Mouse (Mus musculus) olfactory bulb, adult 2 months (tissue): Measurements from ENCODE around the gene Naa15.

Source experiments
- CTCF ChIP-seq: fragments of 200-500 bp; IDR thresholded peaks from 2 replicates; pipeline ENCODE4 v1.5.1; 2012; ENCODE audit warnings: low read depth, mild to moderate bottlenecking, low read length, moderate library complexity; ENCODE audit not compliant: insufficient read depth
- POLR2A ChIP-seq: fragments of 200-500 bp; IDR thresholded peaks from 2 replicates; pipeline ENCODE4 v1.6.1; 2012; ENCODE audit warnings: mild to moderate bottlenecking, low read depth, low read length, moderate library complexity; ENCODE audit not compliant: insufficient read depth

GRCm38 (mm10) chr3:51365517-51365882, 49.4 kb upstream of the Naa15 start:
- no peak for TF ChIP-seq POLR2A
- no peak; the same call in 1 of the 2 replicates for TF ChIP-seq CTCF
